Mouse (Mus musculus): ENCODE results near the gene Kbtbd12.

The Kbtbd12 gene

DNA sequence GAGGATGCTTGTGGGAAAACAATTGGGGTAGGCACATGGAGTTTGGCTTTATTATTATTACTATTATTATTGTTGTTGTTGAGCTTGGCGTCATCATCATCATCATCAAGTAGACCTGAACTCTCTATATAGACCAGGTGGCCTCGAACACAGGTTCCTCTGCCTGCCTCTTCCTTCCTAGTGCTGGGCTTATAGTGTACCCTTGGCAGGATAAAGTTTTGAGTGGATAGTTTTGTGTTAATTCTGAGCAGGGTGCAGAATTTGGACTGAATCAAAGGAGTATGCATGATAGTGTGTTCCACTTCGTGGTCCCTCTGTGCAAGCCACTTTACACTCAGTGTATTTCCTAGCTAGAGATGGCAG, 137.4 kb downstream of the Kbtbd12 start:
- no peak for DNase-seq (ENCODE audit: low read depth)

DNA sequence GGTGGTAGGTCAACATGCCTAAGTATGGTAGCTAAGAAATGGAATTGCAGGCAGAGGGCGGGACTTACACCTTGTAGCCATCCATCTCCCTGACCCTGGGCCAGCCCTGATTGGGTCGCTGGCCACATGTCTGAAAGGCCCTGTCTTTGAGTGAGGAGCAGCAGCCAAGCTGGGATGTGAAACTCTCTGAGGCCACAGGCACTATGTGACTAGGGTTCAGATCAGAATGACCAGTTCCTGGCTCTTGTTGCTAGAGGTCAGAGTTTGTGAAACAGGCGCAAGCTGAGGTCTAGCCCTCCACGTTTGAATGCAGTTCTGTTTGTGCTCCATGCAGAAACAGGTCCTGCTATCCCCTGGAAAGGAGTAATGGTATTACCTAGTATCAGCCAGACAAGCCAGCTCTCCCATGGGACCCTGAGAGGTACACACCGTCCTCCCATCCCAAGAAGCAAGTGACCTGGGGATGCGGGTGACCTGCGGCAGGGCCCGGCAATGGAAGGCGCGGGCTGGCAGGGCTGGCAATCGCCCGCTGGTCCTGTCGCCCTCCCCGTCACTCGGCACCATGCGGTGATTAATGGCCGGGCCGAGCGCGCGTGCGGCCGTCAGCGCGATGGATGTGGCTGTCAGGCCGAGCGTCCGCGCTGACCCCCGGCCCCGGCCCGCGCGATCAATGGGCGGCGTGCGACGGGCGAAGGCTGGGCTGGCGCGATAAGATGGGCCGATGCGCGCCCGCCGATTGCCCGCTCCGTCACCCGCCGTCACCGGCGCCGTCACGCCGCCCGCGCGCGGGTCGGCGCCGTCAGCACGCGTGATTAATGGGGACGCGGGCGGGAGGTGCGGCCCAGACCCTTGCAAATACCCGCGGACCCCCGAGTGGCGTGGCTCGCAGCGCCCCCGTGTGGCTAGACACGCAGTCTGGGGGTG, 138.0 kb downstream of the Kbtbd12 start:
- DNase-seq (ENCODE audit: low read depth) = no peak
